Mouse (Mus musculus) 3134 (cell line): ENCODE data around the gene Carns1.

ENCODE experiments used
- DNase-seq: peaks from one replicate; pipeline ENCODE4 v3.0.0-alpha.2; 2011; ENCODE audit warnings: low spot score; ENCODE audit not compliant: insufficient read length; ENCODE audit errors: extremely low read depth

The Carns1 gene

GRCm38 (mm10) chr19:4114551-4114950 is 60.7 kb downstream of the Carns1 start:
- DNase-seq, result no peak
